31 mouse cellular contexts compared by ENCODE assay signal in the genomic region with DNA sequence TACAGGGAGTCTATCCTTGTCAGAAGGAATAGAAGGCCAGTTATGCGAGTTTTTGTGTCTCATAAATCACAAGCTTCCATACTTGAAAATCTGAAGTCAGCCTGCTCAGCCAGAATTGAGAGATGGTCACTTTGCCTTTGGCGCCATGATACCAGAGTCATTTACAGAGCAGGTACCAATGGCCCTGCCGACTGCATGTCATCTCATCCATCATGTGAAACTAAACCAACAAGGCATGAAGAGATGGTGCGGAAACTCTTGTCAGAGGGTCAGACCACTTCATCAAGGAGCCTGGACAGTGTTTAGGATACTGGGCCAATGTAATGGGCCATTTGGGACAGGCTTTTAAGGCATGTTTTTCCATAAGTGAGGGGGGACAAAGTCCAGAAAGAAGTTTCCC.
"Had no signal": no experiment of that assay in that cellular context is flagged by ENCODE, and none has a peak within 500 bp of the region (broad histone marks: within the 10 kb centered on the region; RNA-seq: fewer than 3 reads in every experiment).

No protein-coding gene starts in this region.

- H3K36me3 ChIP-seq: limb, embryonic 10.5 days; limb, embryonic 12.5 days; limb, embryonic 13.5 days; limb, embryonic 15.5 days; liver, embryonic 12.5 days; liver, embryonic 13.5 days; liver, embryonic 15.5 days; lung, embryonic 15.5 days; midbrain, embryonic 10.5 days; midbrain, embryonic 12.5 days; midbrain, embryonic 13.5 days; midbrain, embryonic 15.5 days; neural tube, embryonic 12.5 days had no signal

- DNase-seq: left cerebral cortex, postnatal 4 days; liver; liver, embryonic 13.5 days; liver, postnatal 0 days; lung, adult 18-20 months; lung, adult 2 months; lung, embryonic 14.5 days; lung, postnatal 10 days; lung, postnatal 14 days; lung, postnatal 36 days; lung, postnatal 4 days had no signal

- H3K9ac ChIP-seq: limb, embryonic 12.5 days; limb, embryonic 13.5 days; limb, embryonic 15.5 days; liver, embryonic 12.5 days; liver, embryonic 13.5 days; liver, embryonic 14.5 days; liver, embryonic 15.5 days; liver, postnatal 0 days; lung, embryonic 14.5 days; lung, embryonic 15.5 days; midbrain, embryonic 12.5 days; midbrain, embryonic 13.5 days; midbrain, embryonic 15.5 days; neural tube, embryonic 12.5 days had no signal

- H3K27ac ChIP-seq: left cerebral cortex, adult 2 months; limb, embryonic 10.5 days; limb, embryonic 12.5 days; limb, embryonic 13.5 days; limb, embryonic 15.5 days; liver, embryonic 12.5 days; liver, embryonic 13.5 days; liver, embryonic 14.5 days; liver, embryonic 15.5 days; lung, embryonic 15.5 days; macrophage; midbrain, embryonic 10.5 days; midbrain, embryonic 12.5 days; midbrain, embryonic 13.5 days; midbrain, embryonic 15.5 days; neural tube, embryonic 12.5 days had no signal

- H3K27me3 ChIP-seq: limb, embryonic 12.5 days; limb, embryonic 13.5 days; limb, embryonic 15.5 days; liver, embryonic 12.5 days; liver, embryonic 13.5 days; liver, embryonic 15.5 days; lung, embryonic 15.5 days; megakaryocyte, embryonic 14.5 days; midbrain, embryonic 12.5 days; midbrain, embryonic 13.5 days; midbrain, embryonic 15.5 days; neural tube, embryonic 12.5 days had no signal

- ATAC-seq: liver, embryonic 12.5 days; liver, postnatal 0 days; lung, postnatal 0 days; midbrain, embryonic 13.5 days; midbrain, embryonic 15.5 days; midbrain, embryonic 16.5 days had no signal

- H3K4me3 ChIP-seq: left cerebral cortex, adult 2 months; limb, embryonic 10.5 days; limb, embryonic 12.5 days; limb, embryonic 13.5 days; limb, embryonic 15.5 days; liver, embryonic 12.5 days; liver, embryonic 13.5 days; liver, embryonic 15.5 days; lung, embryonic 15.5 days; megakaryocyte, embryonic 14.5 days; midbrain, embryonic 10.5 days; midbrain, embryonic 12.5 days; midbrain, embryonic 13.5 days; midbrain, embryonic 15.5 days; myocyte; neural tube, embryonic 12.5 days had no signal

- H3K9me3 ChIP-seq: limb, embryonic 10.5 days; limb, embryonic 12.5 days; limb, embryonic 13.5 days; limb, embryonic 15.5 days; liver, embryonic 12.5 days; liver, embryonic 13.5 days; liver, embryonic 15.5 days; lung, embryonic 15.5 days; midbrain, embryonic 10.5 days; midbrain, embryonic 12.5 days; midbrain, embryonic 13.5 days; midbrain, embryonic 15.5 days; neural tube, embryonic 12.5 days had no signal

- H3K4me2 ChIP-seq: limb, embryonic 12.5 days; limb, embryonic 13.5 days; limb, embryonic 15.5 days; liver, embryonic 11.5 days; liver, embryonic 12.5 days; liver, embryonic 13.5 days; liver, embryonic 15.5 days; lung, embryonic 14.5 days; lung, embryonic 15.5 days; midbrain, embryonic 12.5 days; midbrain, embryonic 13.5 days; midbrain, embryonic 15.5 days; neural tube, embryonic 12.5 days had no signal

- H3K4me1 ChIP-seq: limb, embryonic 10.5 days; limb, embryonic 12.5 days; liver, embryonic 12.5 days; liver, embryonic 13.5 days; liver, embryonic 15.5 days; megakaryocyte, embryonic 14.5 days; midbrain, embryonic 10.5 days; midbrain, embryonic 12.5 days; midbrain, embryonic 13.5 days; midbrain, embryonic 15.5 days; neural tube, embryonic 12.5 days had no signal
